Mouse (Mus musculus) heart, postnatal 10 days (tissue): ENCODE results near the gene B4galnt1. TPM values are rescaled to one million over a fixed set of nuclear protein-coding genes. Genes with fewer than 3 reads are reported as not detected.

Experiments
- DNase-seq, 2 experiments: peaks; one replicate each; pipeline ENCODE4 v3.0.0; 2021
- intact Hi-C: fragments of 180-260 bp; cut with DNase I; formaldehyde crosslinking; loops from one replicate; pipeline ENCODE4 v1.15.1; 2025
- total RNA-seq, 2 experiments: library from RNA; stranded (reverse); gene quantifications; 2 replicates each; pipeline ENCODE4 v1.2.3; 2021

Gene B4galnt1
- total RNA-seq, 2 experiments from 2014 or later, result 3.6 to 3.8 TPM

DNA sequence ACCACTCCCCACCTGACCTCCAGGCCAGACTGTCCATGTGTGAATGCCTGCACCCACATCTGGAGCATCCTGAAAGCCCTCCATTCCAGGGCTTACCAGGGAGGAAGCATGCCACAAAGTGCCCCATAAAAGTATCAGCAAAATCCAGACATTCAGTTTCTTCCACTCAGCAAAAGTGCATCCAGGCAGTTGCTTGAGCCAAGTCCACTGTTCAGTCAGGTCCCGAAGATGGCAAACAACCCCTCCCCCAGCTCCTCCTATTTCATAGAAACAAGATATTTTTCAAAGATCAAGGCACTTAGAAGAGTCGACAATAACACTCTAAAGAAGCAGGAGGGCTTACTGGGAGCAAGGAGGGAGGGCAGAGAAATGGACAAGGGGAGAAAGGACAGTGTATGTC, 33.5 kb downstream of the B4galnt1 start:
- intact Hi-C loops, result loop anchor here (10.0 kb wide), 1 partner anchor 466 kb away; the partner anchor contains the start of genes Nab2 and Nemp1
- no peak for DNase-seq

DNA sequence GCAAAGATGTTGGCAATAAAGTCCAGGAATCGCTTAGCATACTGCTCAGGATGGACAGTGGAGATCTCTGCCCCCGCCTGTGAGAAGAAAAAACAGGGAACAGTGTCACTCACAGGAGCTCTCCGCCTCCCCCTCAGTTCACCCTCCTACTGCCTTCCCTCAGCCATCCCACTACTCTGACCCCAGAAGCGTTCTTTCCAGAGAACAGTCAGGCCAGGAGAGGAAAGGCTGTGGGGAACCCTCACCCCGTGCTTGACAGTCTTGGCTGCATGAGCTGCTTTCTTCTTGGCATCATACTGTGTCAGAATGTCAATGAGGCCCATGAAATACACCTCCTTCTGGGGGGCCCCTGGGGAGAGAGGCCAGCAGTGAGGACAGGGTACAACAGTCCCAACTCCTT, 34.0 kb downstream of the B4galnt1 start:
- DNase-seq, result no peak
- intact Hi-C loops, result loop anchor here (10.0 kb wide), 1 partner anchor 466 kb away; the partner anchor contains the start of genes Nab2 and Nemp1

DNA sequence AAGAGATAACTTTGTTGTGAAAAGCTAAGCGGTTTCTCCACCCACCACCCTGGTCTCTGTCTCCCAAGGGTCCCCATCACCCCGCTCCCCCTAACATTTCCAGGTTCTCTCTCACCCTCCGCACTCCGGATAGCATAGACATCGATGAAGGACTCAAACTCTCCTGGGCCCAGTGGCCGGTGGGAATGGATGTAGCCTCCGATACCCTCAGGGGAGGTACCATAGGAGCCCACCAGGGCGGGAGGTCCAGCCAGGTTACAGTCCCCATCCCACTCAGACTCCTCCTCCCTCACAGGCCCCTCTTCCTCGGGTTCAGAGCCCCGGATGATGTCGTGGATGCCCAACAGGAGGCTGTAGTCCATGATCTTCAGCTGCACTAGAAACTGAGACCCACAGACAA, 34.4 kb downstream of the B4galnt1 start:
- no peak for DNase-seq
- intact Hi-C loops, result loop anchor here (10.0 kb wide), 1 partner anchor 465 kb away; the partner anchor contains the start of genes Nab2 and Nemp1

DNA sequence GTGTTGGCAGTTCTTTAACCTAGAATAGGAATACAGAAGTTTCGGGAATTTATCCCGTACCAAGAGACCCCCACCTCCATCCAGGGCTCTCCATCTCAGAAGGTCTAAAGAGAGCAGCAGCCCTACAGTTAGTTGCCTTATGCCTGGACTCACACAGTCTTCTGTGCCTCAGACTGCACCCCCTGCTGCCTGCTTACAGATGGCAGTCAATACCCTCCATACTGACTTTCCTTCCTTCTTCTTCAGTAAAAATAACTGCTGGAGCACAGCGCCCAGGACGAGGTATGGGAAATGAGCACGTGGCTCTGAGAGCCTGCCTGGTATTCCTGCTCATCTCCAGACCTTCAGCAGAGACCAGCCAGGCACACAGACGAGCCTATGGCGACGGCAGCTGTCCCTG, 35.3 kb downstream of the B4galnt1 start:
- intact Hi-C loops, result no loop called here
- DNase-seq, result no peak

DNA sequence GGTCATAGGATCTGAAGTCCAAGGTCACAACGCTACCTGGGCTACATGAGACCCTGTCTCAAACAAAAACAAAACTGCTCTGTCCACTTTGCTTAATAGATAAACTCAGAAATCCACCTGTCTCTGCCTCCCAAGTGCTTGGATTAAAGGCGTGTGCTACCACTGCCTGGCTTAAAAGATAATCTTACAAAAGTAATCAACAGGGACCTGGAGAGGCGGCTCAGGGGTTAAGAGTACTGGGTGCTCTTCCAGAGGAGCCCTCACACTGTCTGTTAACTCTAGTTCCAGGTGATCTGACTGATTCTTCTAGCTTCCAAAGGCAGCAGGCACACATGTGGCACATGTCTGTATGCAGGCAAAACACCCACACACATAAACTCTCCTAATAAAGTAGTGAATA, 38.1 kb downstream of the B4galnt1 start:
- no peak for DNase-seq
- intact Hi-C loops, result no loop called here

DNA sequence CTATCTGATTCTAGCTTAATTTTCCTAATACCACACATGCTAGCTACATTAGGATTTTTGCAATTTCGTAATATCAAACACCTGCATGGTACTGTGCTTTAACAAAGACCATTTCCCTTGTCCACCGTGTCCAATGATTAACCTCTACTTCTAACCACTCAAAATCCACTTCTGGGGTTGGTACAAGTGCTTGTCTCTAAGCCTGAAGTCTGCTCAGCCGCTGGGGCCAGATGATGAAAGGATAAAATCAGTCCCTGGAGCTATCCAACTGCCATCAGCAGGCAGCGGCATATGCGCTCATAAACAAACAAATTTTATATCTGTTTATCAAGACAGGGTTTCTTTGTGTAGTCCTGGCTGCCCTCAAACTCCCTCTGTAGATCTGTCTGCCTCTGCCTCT, 39.6 kb downstream of the B4galnt1 start:
- no peak for DNase-seq
- intact Hi-C loops, result no loop called here

DNA sequence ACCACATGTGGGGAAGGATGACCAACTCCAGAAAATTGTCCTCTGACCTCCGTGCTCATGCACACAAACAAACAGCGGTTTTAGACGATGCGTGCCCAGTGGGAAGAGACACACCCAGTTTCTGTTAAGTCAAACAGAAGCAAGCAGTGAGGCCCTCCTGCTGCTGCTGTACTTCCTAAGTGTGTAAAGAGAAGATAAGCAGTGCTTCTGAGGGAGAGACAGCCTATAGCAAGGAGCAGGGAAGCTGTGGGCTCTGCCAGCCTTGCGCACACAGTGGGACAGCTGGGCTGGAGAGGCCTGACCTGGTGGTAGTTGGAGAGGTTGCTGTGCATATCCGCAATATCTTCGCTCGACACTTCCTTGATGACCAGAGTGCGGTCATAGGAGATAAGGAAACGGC, 40.3 kb downstream of the B4galnt1 start:
- DNase-seq, result no peak
- intact Hi-C loops, result no loop called here

DNA sequence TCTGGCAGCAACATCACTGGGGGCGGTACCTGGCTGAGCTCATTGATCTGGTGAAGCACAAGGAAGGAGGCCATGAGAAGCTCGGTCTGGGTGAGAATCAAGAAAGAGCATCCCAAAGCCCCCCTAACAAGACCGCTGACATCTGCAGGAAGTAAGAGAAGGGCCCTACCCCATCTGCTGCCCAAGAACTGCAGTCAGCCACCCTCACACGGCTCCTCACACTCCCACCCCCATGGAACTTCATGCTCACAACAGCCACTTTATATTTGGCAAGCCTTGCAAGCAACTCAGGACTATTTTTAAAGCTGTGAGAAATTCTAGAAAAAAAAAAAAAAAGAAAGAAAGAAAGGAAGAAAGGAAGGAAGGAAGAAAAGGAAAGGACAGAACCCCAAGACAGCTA, 43.9 kb downstream of the B4galnt1 start:
- intact Hi-C loops, result no loop called here
- no peak for DNase-seq

DNA sequence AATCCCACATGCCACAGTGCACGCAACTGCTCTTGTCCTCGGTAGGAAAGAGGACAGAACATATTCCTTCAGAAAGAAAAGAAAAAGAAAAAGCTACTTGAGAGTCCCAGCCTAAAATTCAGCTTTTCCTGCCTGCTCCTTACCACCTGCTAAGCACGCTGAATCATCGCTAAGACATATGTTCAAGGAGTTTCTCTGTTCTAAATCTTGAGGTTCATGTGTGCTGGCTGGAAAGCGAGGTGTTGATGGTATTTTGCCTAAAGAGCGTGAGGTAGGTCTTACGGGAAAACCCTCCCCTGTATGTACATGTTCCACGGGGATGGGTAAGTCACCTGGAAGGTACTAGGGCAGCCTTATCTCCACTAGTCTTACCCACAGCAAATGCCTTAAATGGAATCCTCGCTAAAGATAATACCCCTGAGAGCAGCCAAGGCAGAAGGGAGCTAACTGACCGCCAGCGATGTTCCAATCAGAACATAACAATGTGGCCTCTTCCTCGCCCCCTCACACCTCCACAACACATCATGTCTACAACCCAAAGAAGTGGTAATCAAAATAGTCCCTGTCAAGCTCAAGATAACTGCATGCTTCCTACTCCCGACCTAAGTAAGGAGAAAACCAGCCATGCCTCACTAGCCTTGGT, 45.0 kb downstream of the B4galnt1 start:
- intact Hi-C loops, result loop anchor here (5.0 kb wide), 1 partner anchor 33 kb away; no protein-coding TSS in a partner anchor
- DNase-seq, result no peak

DNA sequence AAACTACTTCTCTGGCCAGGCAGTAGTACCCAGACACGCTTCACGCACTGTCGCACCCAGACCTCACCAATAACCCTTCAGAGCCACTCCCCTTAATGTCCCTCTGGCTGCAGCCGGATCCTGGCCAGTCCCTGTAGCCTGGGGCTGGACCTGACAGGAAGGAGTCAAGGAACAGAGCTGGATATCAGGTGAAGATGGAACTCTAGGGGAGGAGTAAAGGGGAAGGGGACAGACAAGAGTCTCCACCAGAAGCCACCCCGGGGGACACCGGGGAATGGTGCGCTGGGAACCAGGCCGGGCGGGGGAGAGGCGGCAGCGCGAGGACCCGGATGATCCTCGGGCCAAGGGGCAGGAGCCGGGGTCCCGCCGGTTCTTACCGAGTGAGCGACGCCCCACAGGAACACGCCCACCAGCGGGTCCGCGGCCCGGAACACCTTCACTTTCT, 46.0 kb downstream of the B4galnt1 start:
- DNase-seq, result no peak
- intact Hi-C loops, result loop anchor here (5.0 kb wide), 1 partner anchor 34 kb away; no protein-coding TSS in a partner anchor

DNA sequence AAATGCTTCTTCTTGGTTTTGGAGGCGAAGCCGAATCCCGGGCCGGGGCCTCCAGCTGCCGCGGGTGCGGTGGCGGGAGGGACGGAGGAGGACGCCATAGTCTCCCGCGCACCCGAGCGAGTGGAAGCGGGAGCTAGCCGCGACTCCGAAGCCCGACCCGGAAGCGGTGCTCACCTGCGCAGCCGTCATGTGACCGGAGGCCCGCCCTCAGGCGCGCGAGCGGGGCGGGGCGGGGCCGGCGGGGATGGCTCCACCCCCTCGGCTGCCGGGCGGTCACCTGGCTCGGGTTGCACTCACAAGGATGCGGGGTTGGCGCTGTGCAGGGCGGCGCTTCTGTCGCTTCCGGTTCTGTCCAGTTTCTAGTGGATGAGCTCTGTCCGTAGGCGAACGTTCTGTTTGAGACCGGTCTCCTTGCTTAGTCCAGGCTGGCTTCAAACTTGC, 46.4 kb downstream of the B4galnt1 start, which contains the start of gene Pip4k2c:
Gene Pip4k2c, minus strand, starts transcription at position 172 of the 441 bp plus-strand sequence.
- DNase-seq, result peak; percentile 89 to 92
- intact Hi-C loops, result loop anchor here (5.0 kb wide), 1 partner anchor 34 kb away; no protein-coding TSS in a partner anchor

DNA sequence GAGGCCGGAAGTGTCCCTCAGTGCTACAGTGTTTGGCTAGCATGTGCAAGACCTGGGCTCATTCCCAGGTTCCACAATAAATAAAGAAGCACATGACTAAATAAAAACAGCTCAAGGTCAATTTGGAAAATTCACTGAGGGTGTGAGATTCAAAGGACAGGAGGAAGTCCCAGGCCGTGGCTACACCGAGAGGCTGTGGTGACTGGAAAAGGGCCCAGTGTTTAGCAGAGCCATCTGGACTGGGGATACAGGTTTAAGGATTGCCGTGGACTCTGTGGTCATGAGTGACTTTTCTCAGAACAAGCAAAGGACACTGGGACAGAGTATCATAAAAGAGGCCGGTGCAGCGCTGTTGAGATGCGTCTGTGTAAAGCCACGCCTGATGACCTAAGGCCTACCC, 48.2 kb downstream of the B4galnt1 start:
- no peak for DNase-seq
- intact Hi-C loops, result loop anchor here (5.0 kb wide), 1 partner anchor 36 kb away; no protein-coding TSS in a partner anchor

DNA sequence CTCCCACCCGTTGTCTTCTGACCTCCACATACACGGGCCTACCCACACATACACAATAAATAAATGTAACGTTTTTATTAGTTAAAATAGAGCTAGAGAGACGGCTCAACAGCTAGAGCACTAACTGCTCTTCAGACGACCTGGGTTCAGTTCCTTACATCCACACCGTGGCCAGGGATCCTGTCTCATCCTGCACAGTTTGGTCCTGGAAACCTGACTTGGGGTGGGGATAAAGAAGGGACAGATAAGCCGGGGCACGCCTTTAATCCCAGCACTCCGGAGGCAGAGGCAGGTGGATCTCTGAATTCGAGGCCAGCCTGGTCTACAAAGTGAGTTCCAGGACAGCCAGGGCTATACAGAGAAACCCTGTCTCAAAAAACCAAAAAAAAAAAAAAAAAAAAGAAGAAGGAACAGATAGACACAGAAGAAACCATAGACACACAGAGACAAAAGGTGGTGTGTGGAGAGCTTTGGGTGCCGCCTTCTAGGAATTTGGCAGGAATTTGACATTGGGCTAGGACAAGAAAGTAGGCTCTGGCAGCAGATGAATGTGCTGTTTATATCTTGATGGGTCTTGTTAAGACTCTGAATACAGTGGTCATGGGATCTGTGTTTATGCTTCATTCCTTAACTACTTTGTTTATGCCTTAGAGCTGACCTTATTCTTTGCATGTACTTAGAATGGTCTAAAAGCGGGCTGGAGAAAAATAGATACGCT, 48.8 kb downstream of the B4galnt1 start:
- intact Hi-C loops, result loop anchor here (5.0 kb wide), 1 partner anchor 37 kb away; no protein-coding TSS in a partner anchor

DNA sequence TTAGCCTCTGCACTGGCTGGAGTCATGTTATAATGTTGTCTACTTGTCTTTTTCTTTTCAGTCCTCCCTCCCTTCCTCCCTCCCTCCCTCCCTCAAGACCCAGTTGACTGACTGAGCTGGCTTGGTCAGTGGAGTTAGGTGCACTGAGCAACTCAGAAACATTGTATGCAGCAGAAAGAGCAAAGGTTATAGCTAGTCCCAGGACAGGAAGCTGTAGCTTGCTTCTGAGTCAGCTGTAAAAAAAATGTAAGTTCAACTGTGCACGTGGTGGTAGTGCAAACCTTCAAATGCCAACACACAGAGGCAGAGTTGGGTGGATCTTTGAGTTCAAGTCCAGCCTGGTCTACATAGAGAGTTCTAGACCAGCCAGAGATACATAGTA, 49.4 kb downstream of the B4galnt1 start:
- intact Hi-C loops, result loop anchor here (5.0 kb wide), 1 partner anchor 37 kb away; no protein-coding TSS in a partner anchor
- DNase-seq, result no peak

More for the DNA sequence above, 48.8 kb downstream of the B4galnt1 start:
- no peak for DNase-seq

DNA sequence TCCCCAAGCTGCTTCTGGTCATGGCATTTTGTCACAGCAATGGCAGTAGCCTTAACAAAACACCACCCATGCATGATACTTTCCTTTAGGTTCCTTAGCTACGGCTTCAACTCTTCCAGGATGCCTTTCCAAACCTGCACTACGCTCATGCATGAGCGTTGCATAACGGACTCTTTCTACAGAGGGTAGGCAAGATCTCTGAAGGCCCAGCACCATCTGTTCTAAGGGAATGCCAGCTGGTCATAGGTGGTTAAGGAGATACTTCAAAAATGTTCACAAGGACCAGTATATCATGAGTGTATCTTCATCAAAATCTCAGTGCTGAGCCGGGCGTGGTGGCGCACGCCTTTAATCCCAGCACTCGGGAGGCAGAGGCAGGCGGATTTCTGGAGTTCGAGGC, 51.4 kb downstream of the B4galnt1 start:
- intact Hi-C loops, result no loop called here

DNA sequence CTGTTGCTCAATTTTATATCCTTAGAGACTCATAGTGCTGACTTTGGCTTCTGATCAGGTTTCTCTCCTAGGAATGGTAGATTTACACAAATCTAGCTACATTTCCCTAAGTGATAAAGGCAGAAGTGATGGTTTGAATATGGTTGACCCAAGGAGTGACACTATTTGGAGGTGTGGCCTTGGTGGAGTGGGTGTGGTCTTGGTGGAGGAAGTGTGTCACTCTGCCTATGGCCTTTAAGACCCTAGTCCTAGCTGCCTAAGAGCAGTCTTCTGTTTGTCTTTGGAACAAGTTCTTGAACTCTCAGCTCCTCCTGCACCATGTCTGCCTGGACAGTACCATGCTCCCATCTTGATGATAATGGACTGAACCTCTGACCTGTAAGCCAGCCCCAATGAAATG, 52.2 kb downstream of the B4galnt1 start:
- DNase-seq, result no peak
- intact Hi-C loops, result no loop called here

More for the DNA sequence above, 51.4 kb downstream of the B4galnt1 start:
- DNase-seq, result no peak

DNA sequence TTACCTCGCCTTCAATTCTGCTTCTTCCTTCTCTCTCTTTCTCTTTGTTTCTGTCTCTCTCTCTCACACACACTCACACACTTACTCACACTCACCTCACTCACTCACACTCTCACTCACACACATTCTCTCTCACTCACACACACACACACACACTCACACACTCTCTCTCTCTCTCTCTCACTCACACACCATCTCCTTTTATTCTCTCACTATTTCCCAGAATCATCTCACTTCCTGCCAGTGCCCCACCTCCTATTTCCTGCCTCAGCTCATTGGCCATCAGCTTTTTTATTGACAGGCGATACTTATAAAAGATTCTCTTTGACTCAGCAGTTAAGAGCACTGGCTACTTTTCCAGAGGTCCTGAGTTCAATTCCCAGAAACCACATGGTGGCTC, 53.3 kb downstream of the B4galnt1 start:
- no peak for DNase-seq
- intact Hi-C loops, result no loop called here
